Mouse (Mus musculus) G1E (cell line): ENCODE measurements around the gene Lrp10. TPM values are rescaled to one million over a fixed set of nuclear protein-coding genes. Genes with fewer than 3 reads are reported as not detected.

ENCODE experiments used
- ATAC-seq: 2 replicates; pipeline ENCODE4 v1.8.0; 2016; ENCODE audit warnings: mild to moderate bottlenecking; ENCODE audit not compliant: insufficient number of reproducible peaks, poor library complexity, low FRiP score, severe bottlenecking; ENCODE audit errors: extremely low read depth
- DNase-seq: peaks from one replicate; pipeline ENCODE4 v3.0.0; 2012; ENCODE audit warnings: low spot score
- H3K27me3 ChIP-seq: 2 replicates; pipeline ENCODE4 v1.6.1; 2012; ENCODE audit warnings: mild to moderate bottlenecking, low read length, inconsistent platforms; ENCODE audit not compliant: insufficient read depth
- H3K36me3 ChIP-seq: replicated peaks from 2 replicates; pipeline ENCODE3; 2012; ENCODE audit warnings: mild to moderate bottlenecking, inconsistent platforms
- H3K4me1 ChIP-seq: 2 replicates; pipeline ENCODE4 v1.6.1; 2012; ENCODE audit warnings: low read depth, low read length, inconsistent platforms, mixed read lengths; ENCODE audit not compliant: insufficient read depth
- H3K4me3 ChIP-seq: 2 replicates; pipeline ENCODE4 v1.5.1; 2012; ENCODE audit warnings: low read depth, mild to moderate bottlenecking, inconsistent platforms, low read length, moderate library complexity, mixed read lengths
- H3K9me3 ChIP-seq: replicated peaks from 2 replicates; pipeline ENCODE4 v1.6.1; 2012; ENCODE audit warnings: inconsistent platforms
- CTCF ChIP-seq: IDR thresholded peaks from 2 replicates; pipeline ENCODE4 v1.5.1; 2012; ENCODE audit warnings: low read depth, low read length, inconsistent platforms, mixed read lengths
- GATA1 ChIP-seq: IDR thresholded peaks from 2 replicates; pipeline ENCODE4 v1.6.1; 2012; ENCODE audit warnings: borderline replicate concordance, low read length, inconsistent platforms, mixed read lengths
- GATA2 ChIP-seq: IDR thresholded peaks from 2 replicates; pipeline ENCODE4 v1.6.1; 2012; ENCODE audit warnings: low read depth, low read length, inconsistent platforms, borderline replicate concordance
- POLR2AphosphoS5 ChIP-seq: IDR thresholded peaks from 2 replicates; pipeline ENCODE4 v1.6.1; 2012; ENCODE audit warnings: low read depth, low read length, inconsistent platforms; ENCODE audit not compliant: insufficient replicate concordance
- TAL1 ChIP-seq: conservative IDR thresholded peaks from 2 replicates; pipeline ENCODE4 v1.6.1; 2012; ENCODE audit warnings: low read depth, low read length, inconsistent platforms, mixed read lengths
- polyA plus RNA-seq: library from polyadenylated mRNA; stranded (reverse); fragments of >175 nt; gene quantifications from 2 replicates; pipeline ENCODE4 v1.2.3, GENCODE M21; 2012
- total RNA-seq, 2 experiments: library from RNA; stranded (forward) in 1 of 2; stranded (reverse) in 1 of 2; fragments of 200-1000 nt in 1 of 2; fragments of >200 nt in 1 of 2; fragmentation: Nextera tagmentation in 1 of 2; gene quantifications; 2 replicates each; pipeline ENCODE4 v1.2.3; 2014 to 2017

The Lrp10 gene
- total and polyA plus RNA-seq, 3 experiments = 25.5 to 226 (median 36.3) TPM

- Histone ChIP-seq H3K4me1 (peaks cover 5% of the 10 kb centered on the region; the same call in 1 of the 2 replicates), H3K9me3 (no peaks in the 10 kb centered on the region), H3K27me3 (peaks cover 6% of the 10 kb centered on the region), H3K36me3 (no peaks in the 10 kb centered on the region), H3K4me3 (no peak overlapping the region)
- TF ChIP-seq TAL1 (no peak), GATA2 (no peak), POLR2AphosphoS5 (no peak), CTCF (no peak), GATA1 (no peak)
- DNase-seq = no peak
- ATAC-seq = no peak
These were observed 29.3 kb downstream of the Lrp10 start for GRCm38 (mm10) chr14:54493236-54493635.

GRCm38 (mm10) chr14:54494234-54494633, 30.3 kb downstream of the Lrp10 start:
- H3K27me3 ChIP-seq = peaks cover 6% of the 10 kb centered on the region
- DNase-seq (peak; percentile 49), ATAC-seq (peak; percentile 8; the same call in 1 of the 2 replicates)
- peaks cover 5% of the 10 kb centered on the region; the same call in 1 of the 2 replicates for H3K4me1 ChIP-seq
- TF ChIP-seq CTCF (peak; percentile 76), GATA1 (no peak), GATA2 (no peak)
- H3K36me3 ChIP-seq = no peaks in the 10 kb centered on the region
- no peaks in the 10 kb centered on the region for H3K9me3 ChIP-seq
- no peak overlapping the region for H3K4me3 ChIP-seq

- H3K4me1 ChIP-seq = peaks cover 7% of the 10 kb centered on the region; the same call in 1 of the 2 replicates
- peaks cover 6% of the 10 kb centered on the region for H3K27me3 ChIP-seq
- DNase-seq = no peak
- TF ChIP-seq TAL1 (no peak), POLR2AphosphoS5 (no peak), CTCF (no peak), GATA1 (no peak), GATA2 (no peak)
- no peaks in the 10 kb centered on the region for H3K36me3 ChIP-seq
- no peak overlapping the region for H3K4me3 ChIP-seq
- ATAC-seq = no peak
- no peaks in the 10 kb centered on the region for H3K9me3 ChIP-seq
These were observed 32.8 kb downstream of the Lrp10 start for GRCm38 (mm10) chr14:54496706-54497105.

- Histone ChIP-seq H3K4me3 (no peak overlapping the region), H3K36me3 (no peaks in the 10 kb centered on the region), H3K4me1 (peaks cover 5% of the 10 kb centered on the region; the same call in 1 of the 2 replicates), H3K27me3 (peaks cover 6% of the 10 kb centered on the region), H3K9me3 (no peaks in the 10 kb centered on the region)
- no peak for DNase-seq
- TF ChIP-seq TAL1 (no peak), GATA2 (no peak), GATA1 (no peak), POLR2AphosphoS5 (no peak)
- no peak for ATAC-seq
These were observed 35.4 kb downstream of the Lrp10 start for GRCm38 (mm10) chr14:54499330-54499729.

- TF ChIP-seq GATA1 (no peak), GATA2 (no peak)
- ATAC-seq (no peak), DNase-seq (no peak)
- Histone ChIP-seq H3K4me1 (peaks cover 2% of the 10 kb centered on the region; the same call in 1 of the 2 replicates), H3K36me3 (peaks cover 11% of the 10 kb centered on the region), H3K27me3 (peaks cover 6% of the 10 kb centered on the region), H3K9me3 (no peaks in the 10 kb centered on the region), H3K4me3 (no peak overlapping the region)
These were observed 37.4 kb downstream of the Lrp10 start for GRCm38 (mm10) chr14:54501365-54501764.

- no peaks in the 10 kb centered on the region for H3K9me3 ChIP-seq
- H3K27me3 ChIP-seq = peaks cover under 1% of the 10 kb centered on the region; the same call in 1 of the 2 replicates
- no peak for TF ChIP-seq TAL1
- no peak for TF ChIP-seq GATA2
- no peak for TF ChIP-seq POLR2AphosphoS5
- TF ChIP-seq CTCF = no peak
- TF ChIP-seq GATA1 = no peak
- H3K36me3 ChIP-seq = peaks cover 28% of the 10 kb centered on the region
- peaks cover 7% of the 10 kb centered on the region for H3K4me1 ChIP-seq
- no peak for DNase-seq
- H3K4me3 ChIP-seq = no peak overlapping the region
- no peak for ATAC-seq
These were observed 39.2 kb downstream of the Lrp10 start for GRCm38 (mm10) chr14:54503092-54503491.

GRCm38 (mm10) chr14:54509774-54510173, 45.8 kb downstream of the Lrp10 start:
- Histone ChIP-seq H3K36me3 (peaks cover 94% of the 10 kb centered on the region), H3K4me1 (peaks cover 5% of the 10 kb centered on the region), H3K4me3 (no peak overlapping the region), H3K9me3 (0 out of 2 replicates have a peak, but pooled peaks cover 2% of the 10 kb centered on the region), H3K27me3 (no peaks in the 10 kb centered on the region)
- DNase-seq (no peak), ATAC-seq (no peak)
- no peak for TF ChIP-seq CTCF
- TF ChIP-seq POLR2AphosphoS5 = no peak
- TF ChIP-seq GATA1 = no peak
